Mouse (Mus musculus) intestine, embryonic 14.5 days (tissue): ENCODE data around the gene Abcd3. TPM values are rescaled to one million over a fixed set of nuclear protein-coding genes. Genes with fewer than 3 reads are reported as not detected.

Source experiments
- ATAC-seq: fragments of 200-750 bp; cut with Nextera tagmentation; replicated peaks from 2 replicates; pipeline ENCODE4 v1.8.0; 2017; ENCODE audit warnings: low read depth, moderate number of reproducible peaks, moderate TSS enrichment, moderate library complexity; ENCODE audit not compliant: low FRiP score, low TSS enrichment
- DNase-seq: peaks from one replicate; pipeline ENCODE4 v3.0.0-alpha.2; 2018; ENCODE audit warnings: low spot score
- H3K27ac ChIP-seq: fragments of 300-500 bp; sonication (generic); 2 replicates; pipeline ENCODE4 v1.5.1; 2014; ENCODE audit warnings: low read depth, mild to moderate bottlenecking, control low read depth
- H3K27me3 ChIP-seq: fragments of 300-500 bp; sonication (generic); replicated peaks from 2 replicates; pipeline ENCODE4 v1.6.1; 2014; ENCODE audit warnings: low read length, control low read depth; ENCODE audit not compliant: control insufficient read depth, insufficient read depth
- H3K36me3 ChIP-seq: fragments of 300-500 bp; sonication (generic); 2 replicates; pipeline ENCODE4 v1.6.1; 2014; ENCODE audit warnings: low read length, control low read depth; ENCODE audit not compliant: control insufficient read depth, insufficient read depth
- H3K4me1 ChIP-seq: fragments of 300-500 bp; sonication (generic); replicated peaks from 2 replicates; pipeline ENCODE4 v1.6.1; 2014; ENCODE audit warnings: low read length, control low read depth, mixed read lengths; ENCODE audit not compliant: control insufficient read depth, insufficient read depth
- H3K4me2 ChIP-seq: fragments of 300-500 bp; sonication (generic); 2 replicates; pipeline ENCODE4 v1.6.1; 2014; ENCODE audit warnings: low read length
- H3K4me3 ChIP-seq: fragments of 300-500 bp; sonication (generic); 2 replicates; pipeline ENCODE4 v1.5.1; 2014; ENCODE audit warnings: low read depth, low read length, control low read depth, mixed read lengths
- H3K9ac ChIP-seq: fragments of 300-500 bp; sonication (generic); 2 replicates; pipeline ENCODE4 v1.6.1; 2014; ENCODE audit warnings: mild to moderate bottlenecking, low read length
- H3K9me3 ChIP-seq: fragments of 300-500 bp; sonication (generic); 2 replicates; pipeline ENCODE4 v1.6.1; 2016; ENCODE audit warnings: low read length, control low read depth; ENCODE audit not compliant: control insufficient read depth
- WGBS: fragments of 180-500 bp; shearing (Covaris S2); extraction: QIAGEN DNeasy Blood & Tissue Kit; methylation state at CpG from one replicate; pipeline ENCODE4 v1.1.7; 2014; 5-methylcytosine and 5-hydroxymethylcytosine counted together
- polyA plus RNA-seq: library from polyadenylated mRNA; unstranded; fragments of >200 nt; fragmentation: Nextera tagmentation; extraction: Ambion mirVana; gene quantifications from 2 replicates; pipeline ENCODE4 v1.2.1, GENCODE M21; 2014

Abcd3 gene
- polyA plus RNA-seq, 1 experiment from 2014 or later, result 56.8 TPM

GRCm38 (mm10) chr3:121723968-121724524 is 91.1 kb downstream of the Abcd3 start:
- no peaks in the 10 kb centered on the region; the same call in 1 of the 2 replicates for H3K27me3 ChIP-seq
- peak overlapping the region; percentile 68 for H3K4me3 ChIP-seq
- no peaks in the 10 kb centered on the region for H3K9me3 ChIP-seq
- DNase-seq, result no peak
- WGBS, result 3% methylated on average over 20 of the region's 20 CpGs
- no peaks in the 10 kb centered on the region for H3K36me3 ChIP-seq
- peak overlapping the region; percentile 60 for H3K9ac ChIP-seq
- H3K4me1 ChIP-seq, result peaks cover 6% of the 10 kb centered on the region
- peak overlapping the region; percentile 79 for H3K4me2 ChIP-seq
- ATAC-seq, result peak; percentile 2; the same call in 1 of the 2 replicates
- peak overlapping the region; percentile 29; the same call in 1 of the 2 replicates for H3K27ac ChIP-seq

- Histone ChIP-seq H3K4me1 (peaks cover 6% of the 10 kb centered on the region), H3K4me2 (peak within 1 kb of the TSS; percentile 79), H3K36me3 (no peaks in the 10 kb centered on the region), H3K27me3 (no peaks in the 10 kb centered on the region; the same call in 1 of the 2 replicates), H3K9ac (peak within 1 kb of the TSS; percentile 60), H3K9me3 (no peaks in the 10 kb centered on the region), H3K27ac (peak within 1 kb of the TSS; percentile 29; the same call in 1 of the 2 replicates), H3K4me3 (peak within 1 kb of the TSS; percentile 68)
- under 1% methylated on average over 72 of the region's 73 CpGs for WGBS
- DNase-seq, result peak; percentile 88
- ATAC-seq, result peak; percentile 89
These were observed 91.9 kb downstream of the Abcd3 start, which contains the start of gene F3 for GRCm38 (mm10) chr3:121722971-121723844. TSS of gene F3 (plus strand) at chr3:121723537.

- Histone ChIP-seq H3K4me3 (no peak overlapping the region), H3K27me3 (no peaks in the 10 kb centered on the region; the same call in 1 of the 2 replicates), H3K36me3 (no peaks in the 10 kb centered on the region), H3K4me1 (peaks cover 6% of the 10 kb centered on the region), H3K9me3 (no peaks in the 10 kb centered on the region), H3K9ac (no peak overlapping the region), H3K27ac (no peak overlapping the region), H3K4me2 (no peak overlapping the region)
- DNase-seq (no peak), ATAC-seq (no peak)
- 59% methylated on average over 7 of the region's 7 CpGs for WGBS
These were observed 93.4 kb downstream of the Abcd3 start for GRCm38 (mm10) chr3:121721691-121722070.

GRCm38 (mm10) chr3:121720801-121721690 is 94.1 kb downstream of the Abcd3 start:
- Histone ChIP-seq H3K27ac (no peak overlapping the region), H3K4me1 (peaks cover 6% of the 10 kb centered on the region), H3K4me3 (no peak overlapping the region), H3K27me3 (no peaks in the 10 kb centered on the region; the same call in 1 of the 2 replicates), H3K4me2 (no peak overlapping the region), H3K9ac (no peak overlapping the region), H3K36me3 (no peaks in the 10 kb centered on the region), H3K9me3 (no peaks in the 10 kb centered on the region)
- ATAC-seq, result no peak
- 38% methylated on average over 14 of the region's 14 CpGs for WGBS
- DNase-seq, result no peak

- no peaks in the 10 kb centered on the region for H3K36me3 ChIP-seq
- no peak overlapping the region for H3K4me2 ChIP-seq
- ATAC-seq (no peak), DNase-seq (no peak)
- H3K9ac ChIP-seq, result no peak overlapping the region
- H3K27ac ChIP-seq, result no peak overlapping the region
- H3K9me3 ChIP-seq, result no peaks in the 10 kb centered on the region
- H3K4me3 ChIP-seq, result no peak overlapping the region
- H3K27me3 ChIP-seq, result peaks cover 3% of the 10 kb centered on the region; the same call in 1 of the 2 replicates
- H3K4me1 ChIP-seq, result peaks cover 6% of the 10 kb centered on the region
- WGBS, result 75% methylated on average over 3 of the region's 3 CpGs
These were observed 95.4 kb downstream of the Abcd3 start for GRCm38 (mm10) chr3:121719701-121720100.

GRCm38 (mm10) chr3:121718679-121719078 is 96.4 kb downstream of the Abcd3 start:
- 70% methylated on average over 8 of the region's 8 CpGs for WGBS
- Histone ChIP-seq H3K4me3 (no peak overlapping the region), H3K9ac (no peak overlapping the region), H3K27ac (no peak overlapping the region), H3K9me3 (no peaks in the 10 kb centered on the region), H3K27me3 (peaks cover 3% of the 10 kb centered on the region; the same call in 1 of the 2 replicates), H3K36me3 (no peaks in the 10 kb centered on the region), H3K4me1 (peaks cover 6% of the 10 kb centered on the region), H3K4me2 (no peak overlapping the region)
- ATAC-seq, result no peak
- DNase-seq, result no peak

GRCm38 (mm10) chr3:121716480-121716879 is 98.6 kb downstream of the Abcd3 start:
- H3K36me3 ChIP-seq, result no peaks in the 10 kb centered on the region
- no peak overlapping the region for H3K27ac ChIP-seq
- no peaks in the 10 kb centered on the region; the same call in 1 of the 2 replicates for H3K4me1 ChIP-seq
- DNase-seq (no peak), ATAC-seq (no peak)
- 83% methylated on average over 5 of the region's 5 CpGs for WGBS
- no peak overlapping the region for H3K4me2 ChIP-seq
- H3K9ac ChIP-seq, result no peak overlapping the region
- H3K9me3 ChIP-seq, result no peaks in the 10 kb centered on the region
- H3K27me3 ChIP-seq, result peaks cover 4% of the 10 kb centered on the region
- H3K4me3 ChIP-seq, result no peak overlapping the region
